8 mouse cellular contexts compared by ENCODE assay signal in genomic region chr2:73038290-73038732, GRCm38 (mm10). TPM values are rescaled to one million over a fixed set of nuclear protein-coding genes. Genes with fewer than 3 reads are reported as not detected.
A peak's percentile ranks its signal among the peaks of the same experiment; 100 is the strongest.
DNase-seq lines count a peak whose midpoint lies in the region; ATAC-seq and TF ChIP-seq lines count a peak whose summit lies in the region.

No protein-coding gene starts in this region.

- H3K36me3 ChIP-seq in spleen, adult 2 months (ENCODE audit: control insufficient read depth, insufficient read depth, low read length) = no peaks in the 10 kb centered on the region
- no peaks in the 10 kb centered on the region for H3K36me3 ChIP-seq in intestine, embryonic 16.5 days (ENCODE audit: control insufficient read depth, insufficient read depth, low read length)
- no peaks in the 10 kb centered on the region for H3K36me3 ChIP-seq in megakaryocyte, embryonic 14.5 days (replicated peaks; ENCODE audit: low read length)
- no peaks in the 10 kb centered on the region for H3K36me3 ChIP-seq in stomach, embryonic 15.5 days

- H3K9me3 ChIP-seq in intestine, embryonic 16.5 days (ENCODE audit: control insufficient read depth, low read length) = no peaks in the 10 kb centered on the region
- H3K9me3 ChIP-seq in megakaryocyte, embryonic 14.5 days = no peaks in the 10 kb centered on the region
- no peaks in the 10 kb centered on the region for H3K9me3 ChIP-seq in stomach, embryonic 15.5 days

- WGBS in spleen, adult 2 months = 79% methylated on average over 16 of the region's 16 CpGs
- WGBS in intestine, embryonic 16.5 days = 19% methylated on average over 16 of the region's 16 CpGs
- WGBS in stomach, embryonic 15.5 days = 11% methylated on average over 16 of the region's 16 CpGs

- TF ChIP-seq CTCF in spleen, adult 2 months (IDR thresholded peaks at IDR 0.05; ENCODE audit: extremely low read depth, insufficient read depth, insufficient read length, insufficient replicate concordance) = no peak

- no peak for DNase-seq in spleen, adult 2 months (ENCODE audit: low read depth in 1 of 2, low spot score in 2 of 2)
- DNase-seq in spleen, adult 12 weeks (ENCODE audit: low spot score) = no peak
- DNase-seq in gastrocnemius, postnatal 4 days (ENCODE audit: low spot score in 2 of 2) = peak; percentile 25 to 38
- DNase-seq in cerebellum, adult 9-10 months = no peak
- no peak for DNase-seq in frontal cortex, adult 2 months (ENCODE audit: extremely low spot score in 1 of 2, low spot score in 1 of 2)

- ATAC-seq in intestine, embryonic 16.5 days = peak; percentile 85
- peak; percentile 78; the same call in 1 of the 2 replicates for ATAC-seq in stomach, embryonic 15.5 days (ENCODE audit: insufficient read depth, low FRiP score, low read depth)

- H3K27ac ChIP-seq in spleen, adult 2 months (ENCODE audit: insufficient read depth, low read length) = 0 out of 2 replicates have a peak overlapping the region, but pooled peaks have one; percentile 3
- H3K27ac ChIP-seq in intestine, embryonic 16.5 days (ENCODE audit: low read length) = peak overlapping the region; percentile 20
- H3K27ac ChIP-seq in stomach, embryonic 15.5 days = peak overlapping the region; percentile 55

- peak overlapping the region; percentile 49 for H3K4me2 ChIP-seq in intestine, embryonic 16.5 days (ENCODE audit: low read depth, low read length)
- peak overlapping the region; percentile 33 for H3K4me2 ChIP-seq in stomach, embryonic 15.5 days

- H3K27me3 ChIP-seq in spleen, adult 2 months (ENCODE audit: control insufficient read depth, insufficient read depth, low read length) = no peaks in the 10 kb centered on the region
- no peaks in the 10 kb centered on the region for H3K27me3 ChIP-seq in intestine, embryonic 16.5 days (replicated peaks; ENCODE audit: control insufficient read depth, insufficient read depth, low read length)
- H3K27me3 ChIP-seq in megakaryocyte, embryonic 14.5 days (replicated peaks) = peaks cover 4% of the 10 kb centered on the region
- no peaks in the 10 kb centered on the region for H3K27me3 ChIP-seq in stomach, embryonic 15.5 days (replicated peaks)

- H3K4me1 ChIP-seq in spleen, adult 2 months (ENCODE audit: control insufficient read depth, insufficient read depth, insufficient read length) = peaks cover 7% of the 10 kb centered on the region; the same call in 1 of the 2 replicates
- H3K4me1 ChIP-seq in intestine, embryonic 16.5 days (ENCODE audit: control insufficient read depth, insufficient read depth, low read length) = peaks cover 6% of the 10 kb centered on the region
- H3K4me1 ChIP-seq in megakaryocyte, embryonic 14.5 days = peaks cover 16% of the 10 kb centered on the region
- peaks cover 13% of the 10 kb centered on the region; the same call in 1 of the 2 replicates for H3K4me1 ChIP-seq in stomach, embryonic 15.5 days

- TF ChIP-seq POLR2A in spleen, adult 2 months (IDR thresholded peaks at IDR 0.05; ENCODE audit: low read depth, low read length) = no peak

- peak overlapping the region; percentile 57 for H3K9ac ChIP-seq in intestine, embryonic 16.5 days (ENCODE audit: low read depth, low read length)
- H3K9ac ChIP-seq in stomach, embryonic 15.5 days = no peak overlapping the region

- no peak overlapping the region for H3K4me3 ChIP-seq in spleen, adult 2 months (ENCODE audit: extremely low read depth, insufficient read depth, insufficient read length)
- H3K4me3 ChIP-seq in intestine, embryonic 16.5 days (ENCODE audit: low read length) = no peak overlapping the region
- peak overlapping the region; percentile 46 for H3K4me3 ChIP-seq in megakaryocyte, embryonic 14.5 days (replicated peaks)
- peak overlapping the region; percentile 4; the same call in 1 of the 2 replicates for H3K4me3 ChIP-seq in stomach, embryonic 15.5 days (replicated peaks)

RNA-seq across cellular contexts. Expression of gene Gm11084, which starts 51.8 kb away (rescaled TPM):
- polyA plus RNA-seq in spleen, adult 2 months (2012; rRNA removed) = not detected in 2 replicates
- total RNA-seq in gastrocnemius, postnatal 4 days (2021) = not detected
- not detected in 2 replicates for polyA plus RNA-seq in intestine, embryonic 16.5 days (2015; fragmentation: Nextera tagmentation; extraction: Ambion mirVana)
- not detected in 2 replicates for polyA plus RNA-seq in megakaryocyte, embryonic 14.5 days (2012; ENCODE audit: insufficient read depth, low replicate concordance)
- polyA plus RNA-seq in stomach, embryonic 15.5 days (2015; fragmentation: Nextera tagmentation; extraction: Ambion mirVana) = not detected in 2 replicates
- polyA plus RNA-seq in frontal cortex, adult 2 months (2012; rRNA removed) = not detected in 2 replicates

RNA-seq across cellular contexts. Expression of gene Sp3, which starts 58.1 kb away (rescaled TPM):
- 9.4 and 11.0 TPM in 2 replicates for polyA plus RNA-seq in spleen, adult 2 months (2012; rRNA removed)
- 10 to 100 TPM; 63.8 to 69.6 TPM for total RNA-seq in gastrocnemius, postnatal 4 days (2021)
- 33.3 and 35.0 TPM in 2 replicates for polyA plus RNA-seq in intestine, embryonic 16.5 days (2015; fragmentation: Nextera tagmentation; extraction: Ambion mirVana)
- polyA plus RNA-seq in megakaryocyte, embryonic 14.5 days (2012; ENCODE audit: insufficient read depth, low replicate concordance) = 2.3 and 2.5 TPM in 2 replicates
- polyA plus RNA-seq in stomach, embryonic 15.5 days (2015; fragmentation: Nextera tagmentation; extraction: Ambion mirVana) = 49.2 and 49.8 TPM in 2 replicates
- 29.9 and 34.5 TPM in 2 replicates for polyA plus RNA-seq in frontal cortex, adult 2 months (2012; rRNA removed)

Comparison
In these comparisons a context has a peak if more than half of its experiments do, and no peak if none do; other contexts are left out.
1. DNase-seq: peak in gastrocnemius, postnatal 4 days (2 of 2); none in spleen, adult 2 months (0 of 2), spleen, adult 12 weeks (single experiment), cerebellum, adult 9-10 months (single experiment) and frontal cortex, adult 2 months (0 of 2).
2. H3K27ac ChIP-seq: peak in every context shown above with its lines; median percentile 55 in stomach, embryonic 15.5 days; 20 in intestine, embryonic 16.5 days; 3 in spleen, adult 2 months.
3. H3K4me3 ChIP-seq: peak in megakaryocyte, embryonic 14.5 days (single experiment) and stomach, embryonic 15.5 days (single experiment); none in spleen, adult 2 months (single experiment) and intestine, embryonic 16.5 days (single experiment).